Comparison of ENCODE assay signal across 27 mouse cellular contexts in genomic region chrX:76795304-76795703, GRCm38 (mm10).
"Had no signal": no experiment of that assay in that cellular context is flagged by ENCODE, and none has a peak within 500 bp of the region (broad histone marks: within the 10 kb centered on the region; RNA-seq: fewer than 3 reads in every experiment).

No protein-coding gene starts in this region.

- H3K27ac ChIP-seq: heart, adult 2 months; heart, embryonic 13.5 days; heart, embryonic 15.5 days; hindbrain, embryonic 13.5 days; hindbrain, embryonic 15.5 days; hindbrain, postnatal 0 days; kidney, embryonic 15.5 days; kidney, postnatal 0 days; limb, embryonic 13.5 days; limb, embryonic 15.5 days; liver, embryonic 12.5 days; liver, embryonic 14.5 days had no signal

- H3K36me3 ChIP-seq: heart, embryonic 13.5 days; heart, embryonic 15.5 days; hindbrain, embryonic 13.5 days; hindbrain, embryonic 15.5 days; kidney, embryonic 15.5 days; limb, embryonic 13.5 days; limb, embryonic 15.5 days; liver, embryonic 12.5 days had no signal

- H3K27me3 ChIP-seq: heart, embryonic 13.5 days; heart, embryonic 15.5 days; hindbrain, embryonic 13.5 days; hindbrain, embryonic 15.5 days; kidney, embryonic 15.5 days; limb, embryonic 13.5 days; limb, embryonic 15.5 days; liver, embryonic 12.5 days had no signal

- DNase-seq: gastrocnemius, postnatal 14 days; gastrocnemius, postnatal 36 days; heart, adult 11 months; heart, adult 2 months; heart, postnatal 14 days; heart, postnatal 36 days; kidney, adult 11 months; kidney, adult 2 months; kidney, adult 9 months; kidney, postnatal 14 days; kidney, postnatal 36 days; layer of hippocampus, adult 9-11 months; layer of hippocampus, postnatal 36 days; left cerebral cortex, postnatal 4 days had no signal

- H3K4me3 ChIP-seq: heart, adult 2 months; heart, embryonic 13.5 days; heart, embryonic 15.5 days; hindbrain, embryonic 13.5 days; hindbrain, embryonic 15.5 days; kidney, embryonic 15.5 days; limb, embryonic 13.5 days; limb, embryonic 15.5 days; liver, embryonic 12.5 days had no signal

- ATAC-seq: hindbrain, postnatal 0 days; intestine, embryonic 16.5 days; liver, embryonic 12.5 days had no signal

- H3K4me2 ChIP-seq: heart, embryonic 11.5 days; heart, embryonic 13.5 days; heart, embryonic 15.5 days; hindbrain, embryonic 13.5 days; hindbrain, embryonic 15.5 days; kidney, embryonic 15.5 days; limb, embryonic 13.5 days; limb, embryonic 15.5 days; liver, embryonic 12.5 days had no signal

- H3K4me1 ChIP-seq: heart, embryonic 13.5 days; heart, embryonic 15.5 days; hindbrain, embryonic 13.5 days; hindbrain, embryonic 15.5 days; kidney, embryonic 15.5 days; limb, embryonic 13.5 days; limb, embryonic 15.5 days; liver, embryonic 12.5 days had no signal

- H3K9ac ChIP-seq: heart, embryonic 13.5 days; heart, embryonic 15.5 days; hindbrain, embryonic 13.5 days; hindbrain, embryonic 15.5 days; kidney, embryonic 15.5 days; limb, embryonic 13.5 days; limb, embryonic 15.5 days; liver, embryonic 12.5 days; liver, embryonic 14.5 days had no signal

- H3K9me3 ChIP-seq: heart, embryonic 13.5 days; heart, embryonic 15.5 days; hindbrain, embryonic 13.5 days; hindbrain, embryonic 15.5 days; kidney, embryonic 15.5 days; limb, embryonic 13.5 days; limb, embryonic 15.5 days; liver, embryonic 12.5 days had no signal
